Mouse (Mus musculus) adrenal gland, adult 10 weeks (tissue): ENCODE data around the gene Nfasc. TPM values are rescaled to one million over a fixed set of nuclear protein-coding genes. Genes with fewer than 3 reads are reported as not detected.

Experiments used
- polyA plus RNA-seq: library from polyadenylated mRNA; stranded (reverse); fragments of 350-450 nt; fragmentation: Illumina TruSeq; extraction: RNeasy Lipid Tissue Mini Kit (QIAGEN cat#74804); gene quantifications from one replicate; pipeline ENCODE4 v1.2.3, GENCODE M21; 2014; ENCODE audit warnings: low read depth, low replicate concordance

The Nfasc gene
- 0.29 TPM for polyA plus RNA-seq

GRCm38 (mm10) chr1:132741175-132741997 lies at the start of gene Nfasc:
Nfasc (minus strand) TSS chr1:132741797.

GRCm38 (mm10) chr1:132542762-132543306 lies 198.8 kb downstream of the Nfasc start, which contains the start of gene Cntn2:
Cntn2 (minus strand) TSS chr1:132543256.

Other genes with a start within 250 kb of the Nfasc start
- gene Tmem81, start 235.6 kb downstream of the Nfasc start, polyA plus RNA-seq: 2.7 TPM
- gene Cntn2, start 198.5 kb downstream of the Nfasc start, polyA plus RNA-seq: not detected
- gene Lrrn2, start 138.5 kb upstream of the Nfasc start, polyA plus RNA-seq: 0.64 TPM